Mouse (Mus musculus) naive thymus-derived CD4-positive, alpha-beta T cell, adult 2 months (primary cell): ENCODE data around the gene Rab3c.

Experiments
- DNase-seq: peaks from one replicate; pipeline ENCODE4 v3.0.0-alpha.2; 2011; ENCODE audit warnings: low read depth

Rab3c gene

DNA sequence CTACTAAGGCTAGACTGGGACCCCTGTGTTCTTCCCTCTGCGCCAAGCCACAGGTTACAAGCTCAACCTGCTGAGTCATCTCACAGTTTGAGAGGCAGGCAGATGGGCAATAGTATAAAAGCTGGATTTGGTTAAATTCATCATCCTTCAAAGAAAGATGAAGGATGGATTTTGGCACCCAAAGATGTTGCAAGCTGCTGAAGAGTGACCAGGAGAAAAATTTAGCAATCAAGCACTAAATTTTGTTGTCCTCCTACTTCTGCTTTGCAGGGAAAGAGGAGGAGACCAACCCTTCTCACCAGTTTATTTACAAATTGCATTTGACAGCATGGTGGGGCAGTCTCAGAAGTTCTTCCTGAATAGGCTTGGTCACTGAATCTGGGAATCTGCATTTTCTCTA lies 90.8 kb downstream of the Rab3c start:
- no peak for DNase-seq

DNA sequence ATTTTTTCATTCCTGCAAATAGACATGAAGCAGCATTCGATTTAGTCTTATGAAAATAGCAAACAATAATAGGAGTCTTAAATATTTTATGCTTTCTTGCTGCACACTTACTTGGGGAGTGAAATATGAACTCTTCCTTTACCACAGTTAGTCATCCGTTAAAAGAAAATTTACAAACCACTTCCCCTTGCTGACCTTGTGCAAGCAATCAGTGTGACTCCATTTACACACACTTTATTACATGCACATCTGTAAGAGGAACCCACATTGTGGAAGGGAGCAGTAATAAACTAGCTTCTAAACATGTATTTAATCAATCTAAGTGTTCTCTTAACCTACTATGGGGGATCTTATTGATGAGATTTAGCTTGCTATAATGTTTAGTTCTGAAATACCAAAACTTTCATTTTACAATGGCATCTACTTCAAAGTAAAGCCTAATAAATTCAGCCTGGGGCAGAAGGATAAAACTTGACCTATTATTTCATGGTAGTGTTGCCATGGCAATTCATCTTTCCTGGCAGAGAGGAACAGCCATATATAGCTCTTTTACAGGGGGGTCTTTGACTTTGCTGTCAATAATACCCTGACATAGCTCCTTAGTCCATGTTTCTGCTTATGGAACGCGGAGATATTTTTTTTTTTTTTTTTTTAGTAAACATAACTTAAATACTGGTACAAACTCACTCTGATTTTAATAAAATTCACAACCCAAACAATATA lies 95.7 kb downstream of the Rab3c start:
- DNase-seq = no peak

DNA sequence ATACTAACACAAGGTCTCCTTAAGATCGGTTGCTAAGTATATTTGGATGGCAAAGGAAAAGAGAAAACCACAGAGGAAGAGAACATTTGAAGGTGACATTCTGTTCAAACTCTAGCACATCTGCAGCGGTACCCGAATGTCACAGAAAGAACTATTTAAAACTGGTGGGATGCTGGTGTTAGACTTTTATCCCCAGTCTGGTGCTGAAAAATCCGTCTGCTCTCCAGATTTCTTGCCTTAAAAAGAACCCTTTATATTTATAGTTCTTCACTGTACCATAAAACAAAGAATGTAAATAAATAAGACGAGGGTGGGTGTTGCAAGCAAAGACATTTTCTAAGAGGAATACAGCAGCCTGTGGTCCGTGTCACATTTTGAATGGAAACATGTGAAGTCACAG lies 105.1 kb downstream of the Rab3c start:
- no peak for DNase-seq

DNA sequence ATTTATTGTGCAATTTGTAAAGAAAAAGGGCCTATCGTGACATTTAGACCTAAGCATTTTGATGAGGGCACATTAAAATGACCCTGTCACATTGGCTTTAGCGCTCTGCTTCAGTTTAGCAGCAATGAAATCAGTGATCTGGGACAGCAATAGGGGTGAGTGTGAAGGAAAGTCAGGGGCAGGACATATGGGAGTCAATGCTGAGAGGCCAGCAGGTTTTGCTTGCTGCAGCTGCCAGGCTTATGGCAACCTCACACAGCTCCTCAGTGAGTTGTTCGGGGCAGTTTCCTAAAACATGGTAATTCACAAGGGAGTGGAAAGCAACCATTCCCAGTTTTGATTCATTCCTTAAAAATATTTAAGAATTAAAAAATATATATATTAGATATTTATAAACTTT lies 111.1 kb downstream of the Rab3c start:
- DNase-seq = no peak

DNA sequence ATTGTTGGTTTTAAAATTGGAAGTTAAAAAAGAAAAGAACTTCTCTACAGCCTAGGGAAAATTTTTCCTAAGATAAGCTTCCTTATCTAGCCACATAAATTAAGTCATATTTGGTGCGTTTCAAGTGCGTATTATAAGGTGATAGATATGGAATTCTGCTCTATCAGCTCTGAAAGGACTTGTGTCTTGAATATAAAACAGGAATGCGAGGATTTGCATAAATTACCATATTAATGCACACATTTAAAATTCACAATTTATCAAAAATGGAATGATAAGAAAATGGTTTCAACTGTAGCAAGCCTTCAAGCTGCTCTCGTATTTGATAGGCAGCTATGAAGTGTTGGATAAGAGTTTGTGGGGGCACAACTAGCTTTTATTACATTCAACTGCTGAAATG lies 111.6 kb downstream of the Rab3c start:
- no peak for DNase-seq

DNA sequence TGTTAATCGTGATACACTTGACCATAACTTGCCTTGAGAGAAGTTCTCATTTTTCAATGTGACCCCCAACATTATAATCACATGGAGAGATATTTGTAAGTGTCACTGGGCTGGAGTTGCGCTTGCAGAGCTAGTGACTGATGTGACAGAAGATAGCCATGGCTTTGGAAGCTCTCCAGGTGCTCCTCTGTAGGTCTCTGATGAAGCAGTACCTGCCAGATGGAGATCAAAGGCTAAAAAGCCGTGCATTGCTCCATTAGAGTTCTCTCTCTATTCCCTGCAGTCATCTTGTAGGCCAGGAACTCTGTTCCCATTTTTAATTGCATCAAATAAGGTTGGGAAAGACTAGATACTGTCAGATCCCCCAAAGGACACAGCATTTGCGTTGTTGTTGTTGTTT lies 112.2 kb downstream of the Rab3c start:
- no peak for DNase-seq

DNA sequence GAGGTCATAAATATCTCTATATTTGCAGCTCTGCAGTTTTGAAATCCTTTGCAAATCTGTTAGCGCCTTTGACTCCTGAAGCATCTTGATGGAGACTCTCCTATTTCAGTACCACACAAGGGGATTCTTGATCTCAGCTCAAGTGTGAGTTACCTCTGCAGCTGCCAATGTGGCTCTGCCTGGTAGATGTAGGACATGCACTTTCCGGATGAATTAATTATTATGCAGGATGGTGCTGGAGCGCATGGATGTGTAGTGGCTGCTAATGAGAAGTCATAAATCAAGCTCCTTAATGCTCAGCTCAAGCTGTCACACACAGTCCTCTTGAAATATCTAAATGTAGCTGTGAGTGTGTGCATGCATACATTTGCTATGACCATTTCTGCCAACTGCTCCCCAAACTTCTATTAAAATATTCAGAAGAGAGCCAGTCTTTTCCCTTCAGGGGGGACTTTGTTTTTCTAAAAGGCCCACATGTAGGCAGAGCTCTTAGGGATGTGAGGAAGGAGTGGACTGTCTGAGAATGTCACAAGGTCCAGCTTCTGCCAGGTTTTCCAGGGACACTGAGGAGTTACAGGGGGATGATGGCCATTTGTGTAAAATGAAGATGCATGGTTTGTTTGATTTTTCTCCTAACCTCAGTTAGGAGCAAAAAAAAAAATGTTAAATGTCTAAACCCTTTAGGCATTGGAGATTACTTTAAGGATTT lies 114.0 kb downstream of the Rab3c start:
- DNase-seq = no peak

DNA sequence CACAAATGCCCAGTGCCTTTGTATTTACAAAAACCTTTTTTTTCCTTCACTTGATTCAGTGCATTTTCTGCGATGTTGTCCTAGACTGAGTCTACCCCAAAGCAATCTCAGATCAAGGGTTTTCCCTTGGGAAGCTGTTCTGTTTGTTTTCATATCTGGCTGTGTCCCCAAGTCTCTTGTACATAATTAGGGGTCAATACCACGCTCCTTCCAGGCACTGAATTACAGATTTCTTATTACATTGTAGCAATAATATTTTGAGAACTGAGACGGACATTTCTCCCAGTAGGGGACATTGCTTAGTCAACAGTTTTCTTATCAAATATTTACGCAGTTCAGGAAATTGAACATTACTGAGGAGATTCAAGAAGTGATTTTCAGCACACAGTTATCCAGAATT lies 120.8 kb downstream of the Rab3c start:
- DNase-seq = no peak

DNA sequence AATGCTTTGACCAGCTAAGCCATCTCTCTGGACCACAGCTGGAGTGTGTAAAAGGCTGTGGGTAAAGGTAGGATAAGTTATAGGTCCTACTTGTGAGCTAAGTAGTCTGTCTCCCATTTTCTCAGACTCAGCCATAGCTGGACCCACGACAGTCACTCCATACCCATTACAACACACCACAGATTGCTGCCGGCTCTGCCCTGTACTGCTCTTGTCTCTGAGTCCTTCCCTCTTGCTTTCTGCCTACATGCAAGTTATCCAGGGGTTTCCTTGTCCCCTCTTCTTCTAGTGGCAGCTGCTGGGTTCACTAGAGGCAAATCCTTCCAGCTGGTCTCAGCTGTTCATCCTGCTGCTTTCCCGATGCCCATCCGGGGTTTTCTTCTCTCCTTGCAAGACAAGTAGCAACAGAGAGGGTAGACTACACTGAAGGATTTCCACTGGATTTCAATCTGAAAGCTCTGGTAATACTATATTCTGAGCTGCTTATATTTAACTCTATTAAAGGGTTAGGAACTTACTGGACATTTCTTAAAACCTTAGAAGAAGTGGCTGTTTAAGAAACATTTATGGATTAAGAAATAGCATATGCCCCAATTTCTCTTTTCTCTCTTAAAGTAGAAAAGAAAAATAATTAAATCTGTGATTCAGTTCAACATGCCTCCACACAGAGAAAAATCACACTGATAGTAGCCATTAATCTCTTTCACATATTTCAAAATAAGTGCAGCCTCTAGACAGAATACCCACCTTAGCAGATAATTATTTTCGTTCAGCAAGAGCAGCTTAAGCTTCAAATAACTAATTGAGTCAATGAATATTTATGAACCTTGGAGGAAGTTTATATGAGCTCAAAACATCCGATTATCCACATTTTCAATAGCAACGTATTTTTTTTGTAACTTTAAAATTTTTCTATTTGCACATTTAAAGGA lies 121.9 kb downstream of the Rab3c start:
- DNase-seq = no peak

DNA sequence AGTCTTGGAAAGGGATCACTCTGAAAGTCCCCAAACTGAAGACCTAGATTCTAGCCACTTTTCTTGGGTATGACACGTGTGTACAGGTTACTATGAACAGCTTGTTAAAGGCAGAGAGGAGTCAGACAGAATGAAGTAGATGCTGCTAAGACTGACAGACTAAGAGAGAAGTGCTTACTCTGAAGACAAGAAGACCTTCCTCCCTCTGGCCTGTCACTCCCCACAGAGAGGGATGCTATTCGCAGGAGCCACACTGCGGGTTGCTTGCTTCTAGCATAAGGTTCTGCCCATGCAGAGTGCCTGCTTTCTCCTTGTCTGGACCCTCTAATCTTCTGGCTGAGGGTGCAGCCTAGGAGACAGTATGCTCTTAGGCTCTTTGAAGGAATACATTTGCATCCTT lies 135.3 kb downstream of the Rab3c start:
- no peak for DNase-seq

DNA sequence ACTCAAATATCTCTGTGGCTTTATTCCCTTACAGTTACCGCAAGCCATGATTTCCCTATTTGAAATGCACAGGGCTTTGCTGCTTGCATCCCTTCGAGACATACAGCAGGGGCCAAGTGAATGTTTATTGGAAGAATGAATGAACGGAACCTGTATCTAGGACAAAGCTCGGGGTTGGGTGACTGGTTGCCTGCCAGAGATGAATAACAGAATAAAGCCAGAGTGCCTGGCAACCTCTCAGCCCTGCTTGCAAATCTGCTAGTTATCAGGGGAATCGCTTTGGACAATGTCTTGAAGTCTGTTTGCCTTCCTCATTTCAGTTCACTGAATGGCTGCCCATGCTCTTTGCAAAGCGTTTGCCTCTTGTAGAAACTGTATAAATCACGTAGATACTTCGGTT lies 135.8 kb downstream of the Rab3c start:
- DNase-seq = no peak

DNA sequence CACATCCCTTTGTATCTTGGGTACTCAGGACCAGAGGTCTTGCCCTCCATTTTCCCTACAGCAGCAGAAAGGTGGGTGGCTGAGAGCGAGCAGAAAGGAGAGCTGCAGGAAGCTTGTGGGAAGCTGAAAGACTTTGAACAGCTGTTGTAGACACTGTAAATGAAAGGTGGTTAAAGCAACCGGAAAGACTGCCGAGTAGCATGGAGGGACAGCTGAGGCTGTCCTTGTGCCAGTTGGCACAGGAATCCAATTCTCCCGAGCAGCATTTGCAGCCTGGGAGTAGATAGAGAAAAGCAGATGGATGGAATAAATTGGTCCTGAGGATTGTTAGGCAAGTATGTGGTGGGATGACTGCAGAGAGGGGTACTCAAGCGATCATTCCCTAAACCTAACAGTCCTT lies 141.5 kb downstream of the Rab3c start:
- DNase-seq = no peak

DNA sequence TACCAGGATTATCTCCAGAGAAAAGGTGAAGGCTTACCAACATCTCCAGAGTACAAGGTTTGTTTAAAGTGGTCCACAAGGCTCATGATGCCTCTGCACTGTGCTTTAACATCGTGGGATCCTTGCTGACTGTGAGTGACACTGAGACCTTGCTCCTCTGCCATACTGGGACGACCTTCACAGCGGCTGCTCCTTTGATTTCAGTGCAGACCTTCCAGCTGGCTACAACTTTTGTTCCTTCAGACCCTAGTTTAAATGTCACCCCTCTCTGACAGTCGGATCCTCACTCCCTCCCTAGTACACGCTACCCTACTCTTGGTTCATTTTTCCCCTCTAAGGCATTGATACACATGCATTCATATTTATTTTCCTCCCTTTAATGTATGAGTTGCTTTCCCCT lies 142.2 kb downstream of the Rab3c start:
- DNase-seq = no peak

DNA sequence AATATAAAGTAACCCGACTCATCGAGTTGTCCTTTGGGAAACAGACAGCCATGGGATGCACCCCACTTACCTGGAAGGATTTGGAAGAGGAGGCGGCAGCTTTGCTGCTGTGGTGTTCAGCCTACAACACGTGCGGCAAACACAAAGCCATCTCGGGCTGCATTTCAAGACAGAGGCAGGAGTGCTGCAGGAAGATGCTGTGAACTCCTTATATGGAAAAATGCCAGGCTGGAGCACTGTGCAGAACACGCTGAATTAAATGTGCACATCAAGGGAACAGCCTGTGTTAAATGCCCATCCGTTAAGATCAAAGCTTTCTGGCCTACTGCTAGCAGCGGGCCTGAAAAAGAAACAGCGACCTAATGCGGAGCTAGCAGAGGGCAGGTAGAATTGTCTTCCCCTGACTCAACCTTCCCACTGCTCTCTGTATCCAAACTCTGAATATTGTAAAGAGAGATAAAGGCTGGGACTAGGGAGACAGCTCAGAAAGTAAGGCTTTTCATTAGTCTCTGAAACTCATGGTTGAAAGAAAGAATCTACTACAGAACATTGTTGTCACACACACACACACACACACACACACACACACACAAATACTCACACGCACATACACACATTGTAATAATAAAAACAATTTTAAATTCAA lies 153.1 kb downstream of the Rab3c start:
- no peak for DNase-seq

DNA sequence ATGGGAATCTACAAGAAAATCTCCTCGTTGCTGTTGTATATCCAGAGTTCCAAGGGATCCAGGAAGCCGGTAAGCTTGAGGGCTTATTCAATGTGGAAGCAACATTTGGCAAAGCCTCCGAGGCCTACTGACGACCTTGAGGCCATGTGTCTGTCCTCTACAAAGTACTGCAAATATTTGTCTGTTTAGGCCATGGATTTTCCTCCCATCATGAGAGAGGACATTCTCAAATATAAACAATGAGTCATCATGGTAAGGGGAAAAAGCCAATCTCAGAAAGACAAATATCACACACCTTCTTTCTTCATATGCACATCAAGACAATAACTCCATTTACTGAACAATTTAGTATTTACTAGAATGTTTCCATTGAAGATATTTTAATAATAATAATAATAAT lies 158.0 kb downstream of the Rab3c start:
- no peak for DNase-seq

DNA sequence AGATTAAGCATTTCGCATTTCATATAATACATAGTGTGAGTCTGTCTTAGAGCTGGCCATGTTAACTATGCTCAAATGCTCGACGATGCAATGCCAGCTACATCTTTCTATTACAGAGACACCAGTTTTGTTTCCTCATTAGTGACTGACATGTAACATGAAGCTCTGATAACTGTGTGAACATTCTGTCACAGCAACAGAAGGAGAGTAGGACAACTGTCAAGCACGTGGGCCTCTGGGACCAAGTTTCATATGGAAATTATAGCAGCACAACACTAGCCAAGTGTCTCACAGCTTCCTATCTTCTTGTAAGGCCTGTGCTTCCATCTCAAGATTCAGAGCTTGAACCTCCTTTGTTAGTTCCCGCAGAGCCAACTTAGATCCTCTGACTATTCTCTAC lies 163.9 kb downstream of the Rab3c start:
- DNase-seq = no peak

DNA sequence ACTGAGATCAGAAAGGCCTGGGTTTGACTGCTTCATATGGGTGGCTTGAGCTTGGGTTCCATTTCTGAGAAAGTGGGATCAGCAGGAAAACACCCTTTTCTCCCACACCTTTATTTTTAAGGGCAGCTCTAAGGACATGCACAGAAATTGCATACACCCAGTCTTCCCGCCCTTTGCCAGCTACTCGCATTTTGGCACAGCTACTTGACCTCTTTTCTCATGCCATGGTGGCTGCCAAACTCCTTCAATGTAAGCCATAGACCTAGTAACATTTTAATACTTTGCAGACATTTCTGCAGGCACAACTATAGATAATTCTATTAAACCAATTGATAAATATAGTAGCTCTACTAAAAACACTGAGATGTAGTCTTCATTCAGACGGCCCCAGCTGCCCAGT lies 164.5 kb downstream of the Rab3c start:
- DNase-seq = no peak

DNA sequence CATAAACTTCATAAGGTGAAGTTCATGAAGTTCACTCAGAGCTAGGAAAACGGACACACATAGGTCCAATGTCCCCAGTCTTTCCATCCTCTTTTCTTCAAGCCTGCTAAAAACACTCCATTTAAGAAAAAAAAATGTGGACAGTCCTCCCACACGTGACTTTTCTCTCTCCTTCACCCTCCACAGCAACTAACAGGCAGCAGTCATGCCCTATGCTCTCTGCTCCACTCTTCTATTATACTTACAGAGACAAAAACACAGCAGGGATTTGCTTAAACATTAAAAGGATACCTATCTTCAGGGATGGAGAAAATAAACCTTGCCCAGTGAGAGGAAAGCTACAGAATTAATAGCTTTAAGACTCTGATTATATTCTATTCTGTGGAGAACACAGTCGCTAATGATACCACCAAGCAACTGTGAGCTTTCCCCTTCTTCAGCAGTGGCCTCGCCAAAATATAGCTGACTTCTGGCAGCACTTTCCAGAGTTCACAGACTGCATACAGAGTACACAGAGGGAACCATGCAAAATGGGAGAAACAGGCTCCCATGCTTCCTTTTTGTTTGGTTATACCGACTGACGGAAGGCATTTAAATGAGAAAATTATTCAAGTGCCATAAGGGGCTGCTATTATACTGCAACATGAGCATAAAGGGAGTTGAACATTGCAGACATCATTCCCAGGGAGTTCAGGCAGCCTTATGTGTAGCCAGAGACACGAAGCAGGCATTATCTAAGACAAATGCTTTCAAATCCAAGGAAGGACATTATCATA lies 165.7 kb downstream of the Rab3c start:
- no peak for DNase-seq

DNA sequence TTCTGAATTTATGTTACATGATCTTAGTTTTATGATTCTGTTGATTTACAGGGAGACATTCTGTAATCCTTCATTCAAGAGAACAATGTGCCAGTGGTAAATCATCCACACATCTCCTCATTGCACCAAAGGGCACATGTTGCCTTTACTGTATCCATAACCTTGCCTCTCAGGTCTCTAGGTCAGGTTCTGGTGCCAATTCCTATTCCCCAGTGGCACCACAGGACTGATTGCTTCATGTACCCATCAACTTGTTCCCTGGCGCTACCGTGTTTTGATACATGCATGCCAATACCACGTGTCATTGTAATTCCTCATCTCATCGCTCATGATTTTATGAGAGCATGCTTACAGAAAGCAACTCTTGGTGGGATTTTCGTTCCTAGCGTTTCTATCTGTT lies 167.1 kb downstream of the Rab3c start:
- DNase-seq = no peak

DNA sequence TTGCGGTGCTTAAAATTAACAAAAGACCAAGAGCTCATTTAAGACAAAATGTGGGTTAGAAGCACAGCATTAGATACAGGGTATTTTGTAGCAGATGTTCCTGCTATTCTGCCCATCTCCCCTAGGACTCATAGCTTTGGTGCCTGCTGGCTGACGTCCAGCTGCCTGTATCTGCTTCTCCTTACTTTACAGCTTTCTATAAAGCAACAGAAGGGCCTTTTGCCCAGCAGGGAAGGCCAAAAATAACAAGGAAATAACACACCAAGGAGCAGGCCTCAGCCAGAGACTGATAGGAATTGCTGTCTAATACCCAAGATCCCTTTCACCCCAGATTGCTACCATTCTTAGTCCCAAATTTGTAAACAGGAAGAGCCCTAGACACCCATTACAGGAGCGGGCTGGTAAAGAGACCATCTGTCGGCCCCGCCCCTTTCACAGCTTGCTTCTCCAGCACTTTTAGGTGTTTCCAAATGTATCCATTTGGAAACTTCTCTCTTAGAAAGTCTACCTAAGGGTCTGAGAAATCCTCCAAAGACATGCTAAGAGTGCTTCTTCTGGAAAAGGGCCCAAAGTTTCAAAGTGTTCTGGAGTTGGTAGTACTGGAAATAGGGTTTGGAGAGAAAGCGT lies 183.3 kb downstream of the Rab3c start:
- DNase-seq = no peak

DNA sequence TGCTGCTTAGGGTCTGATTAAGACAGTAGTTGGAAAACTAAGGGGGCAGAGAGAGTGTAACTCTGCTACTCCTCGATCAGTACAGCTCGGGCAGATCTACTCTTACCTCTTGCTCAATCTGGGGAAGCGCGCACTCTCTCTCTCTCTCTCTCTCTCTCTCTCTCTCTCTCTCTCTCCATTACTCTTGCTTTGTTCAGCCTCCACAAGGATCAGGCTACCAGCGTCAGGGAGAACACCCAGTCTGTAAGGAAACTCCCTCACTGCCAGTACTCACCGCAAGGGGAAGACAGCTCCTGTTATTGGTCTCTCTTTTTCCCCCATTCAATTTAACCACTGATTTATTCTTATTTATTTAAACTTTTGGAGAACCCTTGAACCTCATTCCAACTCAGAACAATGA lies 185.8 kb downstream of the Rab3c start:
- no peak for DNase-seq
